Mouse (Mus musculus) heart, adult 2 months (tissue): ENCODE data around the gene Slc43a1. TPM values are rescaled to one million over a fixed set of nuclear protein-coding genes. Genes with fewer than 3 reads are reported as not detected.
A peak's percentile ranks its signal among the peaks of the same experiment; 100 is the strongest.

ENCODE experiments used
- DNase-seq, 2 experiments: peaks; one replicate each; pipeline ENCODE4 v3.0.0; 2021
- H3K27ac ChIP-seq: fragments of 200-600 bp; 2 replicates; pipeline ENCODE4 v1.8.1; 2022
- H3K27me3 ChIP-seq: fragments of 200-500 bp; 2 replicates; pipeline ENCODE4 v1.6.1; 2012; ENCODE audit warnings: mild to moderate bottlenecking, low read length, inconsistent platforms, mixed read lengths; ENCODE audit not compliant: control insufficient read depth, insufficient read depth
- H3K36me3 ChIP-seq: fragments of 200-500 bp; 2 replicates; pipeline ENCODE4 v1.6.1; 2012; ENCODE audit warnings: low read length, inconsistent platforms; ENCODE audit not compliant: control insufficient read depth, insufficient read depth
- H3K4me1 ChIP-seq: fragments of 200-500 bp; 2 replicates; pipeline ENCODE4 v1.6.1; 2011; ENCODE audit warnings: low read length; ENCODE audit not compliant: control insufficient read depth, insufficient read depth
- H3K4me3 ChIP-seq: fragments of 200-600 bp; 2 replicates; pipeline ENCODE4 v1.8.1; 2022
- H3K79me2 ChIP-seq: fragments of 200-500 bp; replicated peaks from 2 replicates; pipeline ENCODE4 v1.6.1; 2012; ENCODE audit warnings: mild to moderate bottlenecking, inconsistent platforms, low read length, moderate library complexity, mixed read lengths; ENCODE audit not compliant: control insufficient read depth, insufficient read depth
- H3K9ac ChIP-seq: fragments of 200-500 bp; 2 replicates; pipeline ENCODE4 v1.6.1; 2012; ENCODE audit warnings: low read depth, mild to moderate bottlenecking, control low read depth, inconsistent platforms, low read length, mixed read lengths
- CTCF ChIP-seq: fragments of 200-600 bp; IDR thresholded peaks from 2 replicates; pipeline ENCODE4 v1.8.1; 2022; ENCODE audit warnings: antibody characterized with exemption, mild to moderate bottlenecking, moderate library complexity
- EP300 ChIP-seq: fragments of 200-500 bp; IDR thresholded peaks from 2 replicates; pipeline ENCODE4 v1.6.1; 2011; ENCODE audit warnings: low read depth, low read length, control low read depth; ENCODE audit not compliant: insufficient read depth
- POLR2A ChIP-seq: fragments of 200-500 bp; IDR thresholded peaks from 2 replicates; pipeline ENCODE4 v1.6.1; 2011; ENCODE audit warnings: mild to moderate bottlenecking, low read depth, low read length, control low read depth; ENCODE audit not compliant: insufficient read depth
- WGBS: fragments of 180-500 bp; shearing (Covaris S2); methylation state at CpG from one replicate; pipeline ENCODE4 v1.1.7; 2018; 5-methylcytosine and 5-hydroxymethylcytosine counted together
- intact Hi-C: fragments of 180-260 bp; cut with DNase I; formaldehyde crosslinking; loops from one replicate; pipeline ENCODE4 v1.15.1; 2025
- polyA plus RNA-seq: library from polyadenylated mRNA; depleted of rRNA; stranded (reverse); fragments of >200 nt; gene quantifications from 2 replicates; pipeline ENCODE4 v1.2.3, GENCODE M21; 2012
- total RNA-seq, 2 experiments: library from RNA; stranded (reverse); gene quantifications; 2 replicates each; pipeline ENCODE4 v1.2.3; 2021

Slc43a1 gene
- total and polyA plus RNA-seq, 3 experiments: 2.1 to 3.7 (median 2.3) TPM

DNA sequence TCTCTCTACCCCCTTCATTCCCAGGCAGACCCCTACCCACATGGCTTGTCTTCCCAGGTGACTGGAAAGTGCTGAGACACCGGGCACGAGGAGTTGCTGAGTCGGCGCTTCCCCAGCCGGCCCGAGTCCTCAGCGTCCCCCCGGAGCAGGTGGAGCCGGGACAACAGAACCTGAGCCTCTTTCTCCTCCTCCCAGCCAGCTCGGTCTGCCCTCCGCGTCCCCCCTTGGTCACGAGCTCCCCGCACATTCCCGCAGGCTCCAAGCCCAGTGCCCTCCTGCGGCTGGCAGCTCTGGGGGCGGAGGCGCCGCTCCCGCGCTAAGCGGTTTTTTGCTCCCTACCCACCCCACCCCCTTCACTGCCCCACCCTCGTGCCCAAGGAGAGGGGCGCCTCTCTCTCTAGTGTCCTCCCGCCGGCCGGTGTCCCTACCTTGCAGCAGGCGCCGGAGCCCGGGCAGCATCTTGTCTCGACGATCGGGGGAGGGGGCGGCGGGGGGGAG lies 47.6 kb downstream of the Slc43a1 start, which contains the start of gene Rtn4rl2:
Gene Rtn4rl2 (minus strand): TSS at position 477 of the 498 bp plus-strand sequence.
- intact Hi-C loops: loop anchor here (5.0 kb wide), 1 partner anchor 71 kb away; no protein-coding TSS in a partner anchor
- peak within 1 kb of the TSS; percentile 49 for H3K27ac ChIP-seq

GRCm38 (mm10) chr2:84886821-84887281 lies 48.2 kb downstream of the Slc43a1 start:
- DNase-seq: peak; percentile 53 to 70
- Histone ChIP-seq H3K4me1 (peaks cover 4% of the 10 kb centered on the region), H3K9ac (peak overlapping the region; percentile 75), H3K79me2 (no peaks in the 10 kb centered on the region), H3K27ac (peak overlapping the region; percentile 49), H3K4me3 (peak overlapping the region; percentile 52), H3K27me3 (peaks cover 2% of the 10 kb centered on the region; the same call in 1 of the 2 replicates), H3K36me3 (no peaks in the 10 kb centered on the region)
- no peak for TF ChIP-seq CTCF
- intact Hi-C loops: loop anchor here (1.0 to 5.0 kb wide), 2 partner anchors 52 to 70 kb away; no protein-coding TSS in a partner anchor
- 1% methylated on average over 31 of the region's 39 CpGs for WGBS

More for the DNA sequence above, 47.6 kb downstream of the Slc43a1 start, which contains the start of gene Rtn4rl2:
- WGBS: 2% methylated on average over 30 of the region's 35 CpGs
- Histone ChIP-seq H3K4me1 (peaks cover 4% of the 10 kb centered on the region), H3K36me3 (no peaks in the 10 kb centered on the region), H3K4me3 (peak within 1 kb of the TSS; percentile 52), H3K9ac (peak within 1 kb of the TSS; percentile 75), H3K79me2 (no peaks in the 10 kb centered on the region), H3K27me3 (peaks cover 2% of the 10 kb centered on the region; the same call in 1 of the 2 replicates)
- no peak for TF ChIP-seq EP300
- TF ChIP-seq CTCF: no peak
- no peak for TF ChIP-seq POLR2A
- peak; percentile 15 to 47 for DNase-seq

DNA sequence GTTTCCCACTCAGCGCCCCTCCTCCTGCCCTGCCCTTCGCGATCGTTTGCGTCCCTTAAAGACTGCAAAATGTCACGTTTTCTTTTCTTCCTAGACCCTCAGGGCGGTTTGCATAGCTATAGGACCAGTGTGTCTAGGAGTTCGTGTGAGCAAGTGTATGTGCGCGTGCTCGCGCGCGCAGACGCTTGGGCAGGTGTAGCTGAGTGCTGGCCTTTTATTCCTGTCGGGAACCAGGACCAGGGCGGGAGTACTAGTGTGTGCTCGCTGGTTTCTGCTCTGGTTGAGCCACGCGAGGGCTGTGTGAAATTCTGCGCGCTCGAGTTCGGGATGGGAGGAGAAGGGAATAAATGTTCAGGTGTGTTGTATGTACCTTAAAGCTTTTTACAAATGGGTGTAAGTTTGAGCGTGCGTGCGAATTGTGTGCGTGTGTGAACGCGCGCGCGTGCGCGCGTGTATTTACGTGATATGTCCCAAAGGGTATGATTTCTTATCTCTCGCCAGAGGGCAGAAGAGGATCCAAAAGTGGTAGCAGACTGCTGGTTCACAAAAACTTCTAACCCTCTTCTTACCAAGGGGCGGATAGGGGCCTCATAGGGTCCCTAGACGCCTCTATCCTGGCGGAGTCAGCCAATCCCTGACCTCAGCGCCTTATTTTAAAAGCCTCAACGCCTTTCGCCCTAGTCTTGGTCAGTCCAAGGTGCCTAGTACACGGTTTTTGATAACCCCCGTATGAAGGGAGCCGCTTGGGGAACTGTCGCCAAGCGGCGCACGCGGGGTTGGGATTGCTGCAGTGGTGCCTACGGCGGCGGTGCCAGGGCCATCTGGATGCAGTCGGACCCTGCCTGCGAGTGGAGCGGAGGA lies 49.0 kb downstream of the Slc43a1 start:
- peak overlapping the region; percentile 52 for H3K4me3 ChIP-seq
- peak overlapping the region; percentile 66 for H3K9ac ChIP-seq
- peak overlapping the region; percentile 52 for H3K27ac ChIP-seq
- peak; percentile 60 for TF ChIP-seq CTCF
- TF ChIP-seq EP300: no peak
- no peak for TF ChIP-seq POLR2A
- H3K79me2 ChIP-seq: no peaks in the 10 kb centered on the region
- no peaks in the 10 kb centered on the region for H3K36me3 ChIP-seq
- peaks cover 2% of the 10 kb centered on the region; the same call in 1 of the 2 replicates for H3K27me3 ChIP-seq
- intact Hi-C loops: loop anchor here (1.0 to 5.0 kb wide), 4 partner anchors 29 to 70 kb away; no protein-coding TSS in a partner anchor
- under 1% methylated on average over 58 of the region's 58 CpGs for WGBS
- peak; percentile 60 to 66 for DNase-seq
- peaks cover 4% of the 10 kb centered on the region for H3K4me1 ChIP-seq

- Histone ChIP-seq H3K27me3 (peaks cover 2% of the 10 kb centered on the region; the same call in 1 of the 2 replicates), H3K27ac (peak overlapping the region; percentile 55; the same call in 1 of the 2 replicates), H3K4me1 (peaks cover 3% of the 10 kb centered on the region), H3K9ac (peak overlapping the region; percentile 52), H3K79me2 (no peaks in the 10 kb centered on the region), H3K4me3 (peak overlapping the region; percentile 39), H3K36me3 (no peaks in the 10 kb centered on the region)
- TF ChIP-seq CTCF: peak; percentile 81
- peak; percentile 70 for TF ChIP-seq EP300
- 0 out of 2 replicates have a peak, but pooled peaks have one; percentile 27 for TF ChIP-seq POLR2A
- intact Hi-C loops: loop anchor here (1.0 to 5.0 kb wide), 3 partner anchors 28 to 69 kb away; no protein-coding TSS in a partner anchor
- DNase-seq: peak; percentile 81 to 82
- WGBS: 4% methylated on average over 26 of the region's 28 CpGs
Observed at GRCm38 (mm10) chr2:84888657-84889315, 50.1 kb downstream of the Slc43a1 start.

DNA sequence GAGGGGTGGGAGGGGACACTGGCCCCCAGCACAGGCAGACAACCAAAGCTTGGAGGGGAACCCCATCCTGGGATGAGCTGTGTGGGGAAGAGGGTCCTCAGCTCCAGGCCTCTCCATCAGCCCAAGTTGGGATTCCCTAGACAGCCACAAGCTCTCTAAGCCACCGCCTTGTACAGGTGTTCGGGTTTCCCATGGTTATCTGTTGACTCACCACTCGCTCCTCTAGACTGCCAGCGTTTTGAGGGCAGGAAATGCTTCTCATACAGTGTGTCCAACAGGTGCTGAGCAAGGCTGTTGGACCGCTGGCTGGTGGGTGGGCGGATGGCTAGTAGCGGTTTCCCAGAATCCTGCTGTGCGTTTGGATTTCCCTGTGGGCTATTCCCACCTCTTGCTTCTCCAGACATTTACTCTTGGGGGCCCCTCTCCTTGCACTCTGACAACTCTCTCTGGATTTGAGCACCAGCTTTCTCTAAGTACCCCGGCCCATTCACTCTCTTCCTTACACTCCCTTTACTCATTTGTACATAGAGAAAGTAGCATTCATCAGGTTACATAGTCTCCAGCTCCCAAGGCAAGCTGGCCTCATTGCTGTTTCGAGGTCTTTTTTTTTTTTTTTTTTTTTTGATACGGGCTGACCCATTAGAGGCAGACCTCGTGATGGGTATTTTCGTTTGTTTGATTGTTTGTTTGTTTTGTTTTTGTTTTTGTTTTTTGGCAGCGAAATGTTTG lies 50.8 kb downstream of the Slc43a1 start:
- peak; percentile 30 to 57 for DNase-seq
- Histone ChIP-seq H3K36me3 (no peaks in the 10 kb centered on the region), H3K27me3 (peaks cover 2% of the 10 kb centered on the region; the same call in 1 of the 2 replicates), H3K79me2 (no peaks in the 10 kb centered on the region), H3K9ac (peak overlapping the region; percentile 52), H3K4me3 (peak overlapping the region; percentile 39; the same call in 1 of the 2 replicates), H3K27ac (peak overlapping the region; percentile 55; the same call in 1 of the 2 replicates), H3K4me1 (peaks cover 3% of the 10 kb centered on the region)
- TF ChIP-seq POLR2A: no peak
- TF ChIP-seq EP300: no peak
- no peak for TF ChIP-seq CTCF
- WGBS: 15% methylated on average over 14 of the region's 14 CpGs
- intact Hi-C loops: loop anchor here (1.0 to 5.0 kb wide), 3 partner anchors 27 to 68 kb away; no protein-coding TSS in a partner anchor
